ENCODE assay signal across 20 mouse cellular contexts in genomic region chr15:79473042-79473441, GRCm38 (mm10). TPM values are rescaled to one million over a fixed set of nuclear protein-coding genes. Genes with fewer than 3 reads are reported as not detected.
DNase-seq lines count a peak whose midpoint lies in the region; ATAC-seq and TF ChIP-seq lines count a peak whose summit lies in the region.
"Had no signal": no experiment of that assay in that cellular context is flagged by ENCODE, and none has a peak within 500 bp of the region (broad histone marks: within the 10 kb centered on the region; RNA-seq: fewer than 3 reads in every experiment).

No protein-coding gene starts in this region.

- no peak for TF ChIP-seq POLR2A in ES-Bruce4 (IDR thresholded peaks at IDR 0.05; ENCODE audit: insufficient read depth, low read length)
- TF ChIP-seq POLR2A in cerebellum, adult 2 months (IDR thresholded peaks at IDR 0.05; ENCODE audit: borderline replicate concordance, insufficient read depth, low read length) = no peak

- H3K9ac ChIP-seq in hindbrain, postnatal 0 days (replicated peaks; ENCODE audit: low read length) = no peak overlapping the region
- no peak overlapping the region for H3K9ac ChIP-seq in hindbrain, embryonic 11.5 days (ENCODE audit: low read depth, low read length)
- H3K9ac ChIP-seq in lung, embryonic 14.5 days = no peak overlapping the region
- H3K9ac ChIP-seq in ES-Bruce4 (ENCODE audit: low read depth, poor library complexity, severe bottlenecking) = no peak overlapping the region
- H3K9ac ChIP-seq: heart, embryonic 13.5 days; hindbrain, embryonic 14.5 days; liver, embryonic 15.5 days; neural tube, embryonic 15.5 days had no signal

- H3K27me3 ChIP-seq in hindbrain, postnatal 0 days (ENCODE audit: insufficient read depth, low read length) = no peaks in the 10 kb centered on the region
- H3K27me3 ChIP-seq in hindbrain, embryonic 11.5 days (ENCODE audit: control insufficient read depth, insufficient read depth, low read length) = no peaks in the 10 kb centered on the region
- H3K27me3 ChIP-seq in lung, embryonic 14.5 days (ENCODE audit: insufficient read depth, low read length) = no peaks in the 10 kb centered on the region
- H3K27me3 ChIP-seq in ES-Bruce4 (ENCODE audit: control insufficient read depth, insufficient read depth, low read length, poor library complexity, severe bottlenecking) = no peaks in the 10 kb centered on the region
- no peaks in the 10 kb centered on the region for H3K27me3 ChIP-seq in cerebellum, adult 2 months (ENCODE audit: control insufficient read depth, insufficient read depth, low read length)

- no peaks in the 10 kb centered on the region for H3K9me3 ChIP-seq in hindbrain, postnatal 0 days (ENCODE audit: low read length)
- H3K9me3 ChIP-seq in hindbrain, embryonic 11.5 days (ENCODE audit: control insufficient read depth, low read length) = no peaks in the 10 kb centered on the region
- H3K9me3 ChIP-seq in lung, embryonic 14.5 days (ENCODE audit: low read depth, low read length) = no peaks in the 10 kb centered on the region
- H3K9me3 ChIP-seq in ES-Bruce4 (replicated peaks; ENCODE audit: control insufficient read depth, insufficient read depth, low read length, poor library complexity, severe bottlenecking) = no peaks in the 10 kb centered on the region
- H3K9me3 ChIP-seq: embryonic facial prominence, embryonic 10.5 days; liver, embryonic 15.5 days; neural tube, embryonic 15.5 days had no signal

- TF ChIP-seq CTCF in hindbrain, postnatal 0 days (IDR thresholded peaks at IDR 0.05; ENCODE audit: low read depth) = 0 out of 2 replicates have a peak, but pooled peaks have one; percentile 22
- TF ChIP-seq CTCF in lung, embryonic 14.5 days (IDR thresholded peaks at IDR 0.05; ENCODE audit: low read depth) = peak; percentile 31
- peak; percentile 49 for TF ChIP-seq CTCF in ES-Bruce4 (IDR thresholded peaks at IDR 0.05; ENCODE audit: low read depth, low read length)
- no peak for TF ChIP-seq CTCF in cerebellum, adult 2 months (IDR thresholded peaks at IDR 0.05; ENCODE audit: borderline replicate concordance, insufficient read depth, low read depth, low read length)

- no peak for DNase-seq in hindbrain, postnatal 0 days (ENCODE audit: low spot score)
- DNase-seq in hindbrain, embryonic 11.5 days (ENCODE audit: low spot score) = no peak
- no peak for DNase-seq in lung, embryonic 14.5 days
- DNase-seq in lung, adult 18-20 months = no peak
- DNase-seq in naive thymus-derived CD4-positive, alpha-beta T cell, adult 2 months (ENCODE audit: low read depth) = peak; percentile 35
- DNase-seq in cerebellum, adult 2 months = no peak
- DNase-seq: adrenal gland, postnatal 10 days; cerebellum, postnatal 25 days; gastrocnemius, postnatal 36 days; thymus, adult 18-20 months had no signal

- no peak overlapping the region for H3K4me3 ChIP-seq in hindbrain, postnatal 0 days (ENCODE audit: low read length)
- H3K4me3 ChIP-seq in hindbrain, embryonic 11.5 days (ENCODE audit: low read depth, low read length) = no peak overlapping the region
- no peak overlapping the region for H3K4me3 ChIP-seq in lung, embryonic 14.5 days (ENCODE audit: low read depth, low read length)
- H3K4me3 ChIP-seq in ES-Bruce4 (ENCODE audit: low read depth, low read length) = no peak overlapping the region
- no peak overlapping the region for H3K4me3 ChIP-seq in cerebellum, adult 2 months (replicated peaks; ENCODE audit: insufficient read depth, low read depth, low read length)
- H3K4me3 ChIP-seq: embryonic facial prominence, embryonic 10.5 days; heart, embryonic 13.5 days; liver, embryonic 15.5 days; megakaryocyte, embryonic 14.5 days; neural tube, embryonic 15.5 days had no signal

- H3K4me2 ChIP-seq in hindbrain, postnatal 0 days (ENCODE audit: low read depth, low read length) = no peak overlapping the region
- no peak overlapping the region for H3K4me2 ChIP-seq in hindbrain, embryonic 11.5 days (replicated peaks; ENCODE audit: low read depth, low read length)
- H3K4me2 ChIP-seq in lung, embryonic 14.5 days = no peak overlapping the region
- H3K4me2 ChIP-seq: heart, embryonic 13.5 days; hindbrain, embryonic 14.5 days; liver, embryonic 15.5 days; neural tube, embryonic 15.5 days had no signal

- H3K4me1 ChIP-seq in hindbrain, postnatal 0 days (ENCODE audit: insufficient read depth, low read length) = no peaks in the 10 kb centered on the region
- no peaks in the 10 kb centered on the region for H3K4me1 ChIP-seq in hindbrain, embryonic 11.5 days (replicated peaks; ENCODE audit: control insufficient read depth, insufficient read depth, low read length)
- H3K4me1 ChIP-seq in lung, embryonic 14.5 days (ENCODE audit: insufficient read depth) = no peaks in the 10 kb centered on the region
- H3K4me1 ChIP-seq in ES-Bruce4 (ENCODE audit: control insufficient read depth, insufficient read depth, low read length) = no peaks in the 10 kb centered on the region
- H3K4me1 ChIP-seq in cerebellum, adult 2 months (ENCODE audit: control insufficient read depth, insufficient read depth, low read length) = no peaks in the 10 kb centered on the region
- H3K4me1 ChIP-seq: liver, embryonic 15.5 days had no signal

- 94% methylated on average over 5 of the region's 5 CpGs for WGBS in hindbrain, postnatal 0 days
- 87% methylated on average over 5 of the region's 5 CpGs for WGBS in hindbrain, embryonic 11.5 days
- 89% methylated on average over 5 of the region's 5 CpGs for WGBS in lung, embryonic 14.5 days
- WGBS in cerebellum, adult 2 months = 89% methylated on average over 5 of the region's 5 CpGs

- ATAC-seq in hindbrain, postnatal 0 days = no peak
- ATAC-seq in hindbrain, embryonic 11.5 days (ENCODE audit: low FRiP score) = no peak
- ATAC-seq in lung, embryonic 14.5 days (ENCODE audit: insufficient read depth) = no peak

- H3K36me3 ChIP-seq in hindbrain, postnatal 0 days (ENCODE audit: insufficient read depth, low read length) = no peaks in the 10 kb centered on the region
- no peaks in the 10 kb centered on the region for H3K36me3 ChIP-seq in hindbrain, embryonic 11.5 days (ENCODE audit: control insufficient read depth, insufficient read depth, low read length)
- H3K36me3 ChIP-seq in lung, embryonic 14.5 days (ENCODE audit: insufficient read depth) = no peaks in the 10 kb centered on the region
- no peaks in the 10 kb centered on the region for H3K36me3 ChIP-seq in ES-Bruce4 (ENCODE audit: control insufficient read depth, insufficient read depth, low read length, poor library complexity, severe bottlenecking)
- H3K36me3 ChIP-seq: embryonic facial prominence, embryonic 10.5 days; heart, embryonic 13.5 days; liver, embryonic 15.5 days; neural tube, embryonic 15.5 days had no signal

- no peak overlapping the region for H3K27ac ChIP-seq in hindbrain, postnatal 0 days
- no peak overlapping the region for H3K27ac ChIP-seq in hindbrain, embryonic 11.5 days (ENCODE audit: low read depth, low read length)
- no peak overlapping the region for H3K27ac ChIP-seq in lung, embryonic 14.5 days (ENCODE audit: low read depth)
- no peak overlapping the region for H3K27ac ChIP-seq in ES-Bruce4 (ENCODE audit: insufficient read depth, low read length)
- no peak overlapping the region for H3K27ac ChIP-seq in cerebellum, adult 2 months (ENCODE audit: insufficient read depth, low read length)
- H3K27ac ChIP-seq: embryonic facial prominence, embryonic 10.5 days; heart, embryonic 13.5 days; hindbrain, embryonic 14.5 days; liver, embryonic 15.5 days; neural tube, embryonic 15.5 days had no signal

- no peak for TF ChIP-seq EP300 in ES-Bruce4 (IDR thresholded peaks at IDR 0.05; ENCODE audit: insufficient read depth, low read depth, low read length)

RNA-seq across cellular contexts. Expression of gene Csnk1e, which starts 17.7 kb away (rescaled TPM):
- 323 and 374 TPM in 2 replicates for total RNA-seq in hindbrain, postnatal 0 days (2014; rRNA removed)
- polyA plus RNA-seq in hindbrain, postnatal 0 days (2015; fragmentation: Nextera tagmentation; extraction: Ambion mirVana) = 158 and 178 TPM in 2 replicates
- 193 and 195 TPM in 2 replicates for polyA plus RNA-seq in hindbrain, embryonic 11.5 days (2014; fragmentation: Nextera tagmentation; extraction: Ambion mirVana)
- polyA plus RNA-seq in lung, embryonic 14.5 days (2014; fragmentation: Nextera tagmentation; extraction: Ambion mirVana) = 93.2 and 99.6 TPM in 2 replicates
- polyA plus RNA-seq in ES-Bruce4 (2011; ENCODE audit: insufficient read depth, insufficient read length, low read depth, missing spikeins) = 113 and 116 TPM in 2 replicates
- polyA plus RNA-seq in cerebellum, adult 2 months (2012; rRNA removed) = 110 and 122 TPM in 2 replicates

RNA-seq across cellular contexts. Expression of gene Kcnj4, which starts 32.0 kb away (rescaled TPM):
- total RNA-seq in hindbrain, postnatal 0 days (2014; rRNA removed) = 0.50 and 0.94 TPM in 2 replicates
- polyA plus RNA-seq in hindbrain, postnatal 0 days (2015; fragmentation: Nextera tagmentation; extraction: Ambion mirVana) = not detected in 2 replicates
- polyA plus RNA-seq in hindbrain, embryonic 11.5 days (2014; fragmentation: Nextera tagmentation; extraction: Ambion mirVana) = not detected in 2 replicates
- polyA plus RNA-seq in lung, embryonic 14.5 days (2014; fragmentation: Nextera tagmentation; extraction: Ambion mirVana) = not detected in 2 replicates
- 4.5 TPM in 2 replicates for polyA plus RNA-seq in ES-Bruce4 (2011; ENCODE audit: insufficient read depth, insufficient read length, low read depth, missing spikeins)
- polyA plus RNA-seq in cerebellum, adult 2 months (2012; rRNA removed) = 0.82 and 1.5 TPM in 2 replicates
- total RNA-seq: gastrocnemius, postnatal 36 days; monocyte, adult 5-6 weeks had no signal
- polyA plus RNA-seq: embryonic facial prominence, embryonic 10.5 days; hindbrain, embryonic 14.5 days; kidney, embryonic 14.5 days; liver, embryonic 15.5 days; neural tube, embryonic 15.5 days; spleen, adult 2 months had no signal

RNA-seq across cellular contexts. Expression of gene Kdelr3, which starts 43.2 kb away (rescaled TPM):
- 6.4 and 9.6 TPM in 2 replicates for total RNA-seq in hindbrain, postnatal 0 days (2014; rRNA removed)
- 8.1 and 9.5 TPM in 2 replicates for polyA plus RNA-seq in hindbrain, postnatal 0 days (2015; fragmentation: Nextera tagmentation; extraction: Ambion mirVana)
- 15.8 and 18.3 TPM in 2 replicates for polyA plus RNA-seq in hindbrain, embryonic 11.5 days (2014; fragmentation: Nextera tagmentation; extraction: Ambion mirVana)
- polyA plus RNA-seq in lung, embryonic 14.5 days (2014; fragmentation: Nextera tagmentation; extraction: Ambion mirVana) = 60.3 and 68.2 TPM in 2 replicates
- 41.4 and 43.9 TPM in 2 replicates for polyA plus RNA-seq in ES-Bruce4 (2011; ENCODE audit: insufficient read depth, insufficient read length, low read depth, missing spikeins)
- polyA plus RNA-seq in cerebellum, adult 2 months (2012; rRNA removed) = 1.7 and 2.5 TPM in 2 replicates
- total RNA-seq: monocyte, adult 5-6 weeks had no signal
